Mouse (Mus musculus): ENCODE measurements around the gene Fstl3. TPM values are rescaled to one million over a fixed set of nuclear protein-coding genes. Genes with fewer than 3 reads are reported as not detected.

Fstl3 gene
- polyA plus RNA-seq, 1 experiment from 2014 or later, result 2.7 TPM

GRCm38 (mm10) chr10:79801837-79802236 lies 24.8 kb downstream of the Fstl3 start:
- no peak for ATAC-seq (replicated peaks; ENCODE audit: insufficient number of reproducible peaks, low FRiP score, low TSS enrichment, low read depth)
- WGBS, result 23% methylated on average over 3 of the region's 3 CpGs
- H3K9me3 ChIP-seq (replicated peaks; ENCODE audit: control insufficient read depth, low read length), result no peaks in the 10 kb centered on the region
- H3K4me1 ChIP-seq (ENCODE audit: control insufficient read depth, insufficient read depth, low read length), result peaks cover 23% of the 10 kb centered on the region
- no peak overlapping the region for H3K4me2 ChIP-seq (ENCODE audit: low read depth, low read length)
- no peaks in the 10 kb centered on the region for H3K36me3 ChIP-seq (replicated peaks; ENCODE audit: control insufficient read depth, insufficient read depth, low read depth, low read length)
- no peaks in the 10 kb centered on the region for H3K27me3 ChIP-seq (ENCODE audit: control insufficient read depth, insufficient read depth, low read length)
- H3K9ac ChIP-seq (replicated peaks; ENCODE audit: low read length), result no peak overlapping the region
- H3K4me3 ChIP-seq (ENCODE audit: low read depth, low read length), result no peak overlapping the region
- H3K27ac ChIP-seq (replicated peaks; ENCODE audit: low read depth, low read length), result peak overlapping the region; percentile 47; the same call in 1 of the 2 replicates
- no peak for DNase-seq (ENCODE audit: low spot score)

- Histone ChIP-seq H3K9ac (replicated peaks; ENCODE audit: low read length) (no peak overlapping the region), H3K27me3 (ENCODE audit: control insufficient read depth, insufficient read depth, low read length) (no peaks in the 10 kb centered on the region), H3K36me3 (replicated peaks; ENCODE audit: control insufficient read depth, insufficient read depth, low read depth, low read length) (no peaks in the 10 kb centered on the region), H3K27ac (replicated peaks; ENCODE audit: low read depth, low read length) (peak overlapping the region; percentile 75), H3K4me3 (ENCODE audit: low read depth, low read length) (no peak overlapping the region), H3K4me1 (ENCODE audit: control insufficient read depth, insufficient read depth, low read length) (peaks cover 19% of the 10 kb centered on the region), H3K9me3 (replicated peaks; ENCODE audit: control insufficient read depth, low read length) (no peaks in the 10 kb centered on the region), H3K4me2 (ENCODE audit: low read depth, low read length) (no peak overlapping the region)
- DNase-seq (ENCODE audit: low spot score), result no peak
- WGBS, result 37% methylated on average over 11 of the region's 11 CpGs
- no peak for ATAC-seq (replicated peaks; ENCODE audit: insufficient number of reproducible peaks, low FRiP score, low TSS enrichment, low read depth)
Observed at GRCm38 (mm10) chr10:79802331-79802971, 25.4 kb downstream of the Fstl3 start.

- Histone ChIP-seq H3K27ac (replicated peaks; ENCODE audit: low read depth, low read length) (peak overlapping the region; percentile 75), H3K4me3 (ENCODE audit: low read depth, low read length) (peak overlapping the region; percentile 13), H3K4me2 (ENCODE audit: low read depth, low read length) (peak overlapping the region; percentile 45), H3K4me1 (ENCODE audit: control insufficient read depth, insufficient read depth, low read length) (peaks cover 19% of the 10 kb centered on the region), H3K36me3 (replicated peaks; ENCODE audit: control insufficient read depth, insufficient read depth, low read depth, low read length) (no peaks in the 10 kb centered on the region), H3K9me3 (replicated peaks; ENCODE audit: control insufficient read depth, low read length) (no peaks in the 10 kb centered on the region), H3K9ac (replicated peaks; ENCODE audit: low read length) (peak overlapping the region; percentile 37), H3K27me3 (ENCODE audit: control insufficient read depth, insufficient read depth, low read length) (no peaks in the 10 kb centered on the region)
- ATAC-seq (replicated peaks; ENCODE audit: insufficient number of reproducible peaks, low FRiP score, low TSS enrichment, low read depth) (peak; percentile 90), DNase-seq (ENCODE audit: low spot score) (peak; percentile 86)
- whole genome bisulfite sequencing, result 6% methylated on average over 29 of the region's 29 CpGs
Observed at GRCm38 (mm10) chr10:79803716-79804323, 26.7 kb downstream of the Fstl3 start.

GRCm38 (mm10) chr10:79805636-79806035 lies 28.6 kb downstream of the Fstl3 start:
- Histone ChIP-seq H3K4me2 (ENCODE audit: low read depth, low read length) (no peak overlapping the region), H3K27me3 (ENCODE audit: control insufficient read depth, insufficient read depth, low read length) (no peaks in the 10 kb centered on the region), H3K4me3 (ENCODE audit: low read depth, low read length) (no peak overlapping the region), H3K36me3 (replicated peaks; ENCODE audit: control insufficient read depth, insufficient read depth, low read depth, low read length) (peaks cover 3% of the 10 kb centered on the region), H3K9me3 (replicated peaks; ENCODE audit: control insufficient read depth, low read length) (no peaks in the 10 kb centered on the region), H3K4me1 (ENCODE audit: control insufficient read depth, insufficient read depth, low read length) (peaks cover 19% of the 10 kb centered on the region), H3K27ac (replicated peaks; ENCODE audit: low read depth, low read length) (no peak overlapping the region), H3K9ac (replicated peaks; ENCODE audit: low read length) (no peak overlapping the region)
- no peak for DNase-seq (ENCODE audit: low spot score)
- WGBS, result 62% methylated on average over 11 of the region's 11 CpGs
- ATAC-seq (replicated peaks; ENCODE audit: insufficient number of reproducible peaks, low FRiP score, low TSS enrichment, low read depth), result no peak

GRCm38 (mm10) chr10:79806331-79806730 lies 29.3 kb downstream of the Fstl3 start:
- Histone ChIP-seq H3K27ac (replicated peaks; ENCODE audit: low read depth, low read length) (no peak overlapping the region), H3K36me3 (replicated peaks; ENCODE audit: control insufficient read depth, insufficient read depth, low read depth, low read length) (peaks cover 4% of the 10 kb centered on the region), H3K9ac (replicated peaks; ENCODE audit: low read length) (no peak overlapping the region), H3K4me1 (ENCODE audit: control insufficient read depth, insufficient read depth, low read length) (peaks cover 19% of the 10 kb centered on the region), H3K4me2 (ENCODE audit: low read depth, low read length) (no peak overlapping the region), H3K4me3 (ENCODE audit: low read depth, low read length) (no peak overlapping the region), H3K9me3 (replicated peaks; ENCODE audit: control insufficient read depth, low read length) (no peaks in the 10 kb centered on the region), H3K27me3 (ENCODE audit: control insufficient read depth, insufficient read depth, low read length) (no peaks in the 10 kb centered on the region)
- WGBS, result 92% methylated on average over 9 of the region's 9 CpGs
- DNase-seq (ENCODE audit: low spot score), result no peak
- no peak for ATAC-seq (replicated peaks; ENCODE audit: insufficient number of reproducible peaks, low FRiP score, low TSS enrichment, low read depth)

GRCm38 (mm10) chr10:79806972-79807371 lies 29.9 kb downstream of the Fstl3 start:
- 81% methylated on average over 10 of the region's 10 CpGs for WGBS
- Histone ChIP-seq H3K9me3 (replicated peaks; ENCODE audit: control insufficient read depth, low read length) (no peaks in the 10 kb centered on the region), H3K36me3 (replicated peaks; ENCODE audit: control insufficient read depth, insufficient read depth, low read depth, low read length) (peaks cover 4% of the 10 kb centered on the region), H3K4me3 (ENCODE audit: low read depth, low read length) (no peak overlapping the region), H3K9ac (replicated peaks; ENCODE audit: low read length) (no peak overlapping the region), H3K4me2 (ENCODE audit: low read depth, low read length) (no peak overlapping the region), H3K4me1 (ENCODE audit: control insufficient read depth, insufficient read depth, low read length) (peaks cover 16% of the 10 kb centered on the region), H3K27ac (replicated peaks; ENCODE audit: low read depth, low read length) (no peak overlapping the region), H3K27me3 (ENCODE audit: control insufficient read depth, insufficient read depth, low read length) (no peaks in the 10 kb centered on the region)
- DNase-seq (ENCODE audit: low spot score), result no peak
- no peak for ATAC-seq (replicated peaks; ENCODE audit: insufficient number of reproducible peaks, low FRiP score, low TSS enrichment, low read depth)

- no peak for ATAC-seq (replicated peaks; ENCODE audit: insufficient number of reproducible peaks, low FRiP score, low TSS enrichment, low read depth)
- no peaks in the 10 kb centered on the region for H3K9me3 ChIP-seq (replicated peaks; ENCODE audit: control insufficient read depth, low read length)
- H3K9ac ChIP-seq (replicated peaks; ENCODE audit: low read length), result no peak overlapping the region
- 43% methylated on average over 11 of the region's 11 CpGs for whole genome bisulfite sequencing
- H3K4me1 ChIP-seq (ENCODE audit: control insufficient read depth, insufficient read depth, low read length), result peaks cover 12% of the 10 kb centered on the region
- H3K4me2 ChIP-seq (ENCODE audit: low read depth, low read length), result no peak overlapping the region
- DNase-seq (ENCODE audit: low spot score), result no peak
- no peak overlapping the region for H3K4me3 ChIP-seq (ENCODE audit: low read depth, low read length)
- peaks cover 4% of the 10 kb centered on the region for H3K36me3 ChIP-seq (replicated peaks; ENCODE audit: control insufficient read depth, insufficient read depth, low read depth, low read length)
- no peaks in the 10 kb centered on the region for H3K27me3 ChIP-seq (ENCODE audit: control insufficient read depth, insufficient read depth, low read length)
- no peak overlapping the region; the same call in 1 of the 2 replicates for H3K27ac ChIP-seq (replicated peaks; ENCODE audit: low read depth, low read length)
Observed at GRCm38 (mm10) chr10:79807826-79808225, 30.8 kb downstream of the Fstl3 start.

- Histone ChIP-seq H3K36me3 (replicated peaks; ENCODE audit: control insufficient read depth, insufficient read depth, low read depth, low read length) (peaks cover 4% of the 10 kb centered on the region), H3K4me2 (ENCODE audit: low read depth, low read length) (no peak overlapping the region), H3K4me1 (ENCODE audit: control insufficient read depth, insufficient read depth, low read length) (peaks cover 3% of the 10 kb centered on the region), H3K9me3 (replicated peaks; ENCODE audit: control insufficient read depth, low read length) (no peaks in the 10 kb centered on the region), H3K27me3 (ENCODE audit: control insufficient read depth, insufficient read depth, low read length) (no peaks in the 10 kb centered on the region), H3K4me3 (ENCODE audit: low read depth, low read length) (no peak overlapping the region), H3K9ac (replicated peaks; ENCODE audit: low read length) (no peak overlapping the region), H3K27ac (replicated peaks; ENCODE audit: low read depth, low read length) (no peak overlapping the region)
- DNase-seq (ENCODE audit: low spot score) (no peak), ATAC-seq (replicated peaks; ENCODE audit: insufficient number of reproducible peaks, low FRiP score, low TSS enrichment, low read depth) (no peak)
- 88% methylated on average over 11 of the region's 11 CpGs for WGBS
Observed at GRCm38 (mm10) chr10:79808728-79809127, 31.7 kb downstream of the Fstl3 start.

Data from embryonic facial prominence, embryonic 11.5 days (tissue).